Mouse (Mus musculus) stomach, embryonic 14.5 days (tissue): Measurements from ENCODE around the gene Gar1. TPM values are rescaled to one million over a fixed set of nuclear protein-coding genes. Genes with fewer than 3 reads are reported as not detected.

Experiments
- ATAC-seq: fragments of 200-750 bp; cut with Nextera tagmentation; 2 replicates; pipeline ENCODE4 v1.8.0; 2017; ENCODE audit warnings: low read depth, moderate TSS enrichment; ENCODE audit not compliant: insufficient number of reproducible peaks, insufficient read depth, low FRiP score
- H3K27ac ChIP-seq: fragments of 300-500 bp; sonication (generic); 2 replicates; pipeline ENCODE4 v1.5.1; 2014; ENCODE audit warnings: mild to moderate bottlenecking, low read length, moderate library complexity, mixed read lengths
- H3K27me3 ChIP-seq: fragments of 300-500 bp; sonication (generic); 2 replicates; pipeline ENCODE4 v1.6.1; 2014; ENCODE audit warnings: low read length, control low read depth, mixed read lengths; ENCODE audit not compliant: control insufficient read depth, insufficient read depth
- H3K36me3 ChIP-seq: fragments of 300-500 bp; sonication (generic); 2 replicates; pipeline ENCODE4 v1.6.1; 2014; ENCODE audit warnings: mild to moderate bottlenecking, control low read depth, low read length, moderate library complexity, mixed read lengths; ENCODE audit not compliant: control insufficient read depth, insufficient read depth
- H3K4me1 ChIP-seq: fragments of 300-500 bp; sonication (generic); 2 replicates; pipeline ENCODE4 v1.6.1; 2014; ENCODE audit warnings: low read length, control low read depth, mixed read lengths; ENCODE audit not compliant: control insufficient read depth, insufficient read depth
- H3K4me2 ChIP-seq: fragments of 300-500 bp; sonication (generic); replicated peaks from 2 replicates; pipeline ENCODE4 v1.6.1; 2014; ENCODE audit warnings: low read depth, low read length, control low read depth
- H3K4me3 ChIP-seq: fragments of 300-500 bp; sonication (generic); 2 replicates; pipeline ENCODE4 v1.5.1; 2014; ENCODE audit warnings: low read depth, low read length, control low read depth
- H3K9ac ChIP-seq: fragments of 300-500 bp; sonication (generic); replicated peaks from 2 replicates; pipeline ENCODE4 v1.6.1; 2014; ENCODE audit warnings: low read depth, mild to moderate bottlenecking, control low read depth, low read length, moderate library complexity, mixed read lengths
- H3K9me3 ChIP-seq: fragments of 300-500 bp; sonication (generic); 2 replicates; pipeline ENCODE4 v1.6.1; 2016; ENCODE audit warnings: low read depth, low read length, control low read depth; ENCODE audit not compliant: control insufficient read depth
- WGBS: fragments of 180-500 bp; shearing (Covaris S2); extraction: QIAGEN DNeasy Blood & Tissue Kit; methylation state at CpG from one replicate; pipeline ENCODE4 v1.1.7; 2014; 5-methylcytosine and 5-hydroxymethylcytosine counted together
- polyA plus RNA-seq: library from polyadenylated mRNA; unstranded; fragments of >200 nt; fragmentation: Nextera tagmentation; extraction: Ambion mirVana; gene quantifications from 2 replicates; pipeline ENCODE4 v1.2.1, GENCODE M21; 2014

The Gar1 gene
- polyA plus RNA-seq, 1 experiment from 2014 or later, result 29.5 TPM

DNA sequence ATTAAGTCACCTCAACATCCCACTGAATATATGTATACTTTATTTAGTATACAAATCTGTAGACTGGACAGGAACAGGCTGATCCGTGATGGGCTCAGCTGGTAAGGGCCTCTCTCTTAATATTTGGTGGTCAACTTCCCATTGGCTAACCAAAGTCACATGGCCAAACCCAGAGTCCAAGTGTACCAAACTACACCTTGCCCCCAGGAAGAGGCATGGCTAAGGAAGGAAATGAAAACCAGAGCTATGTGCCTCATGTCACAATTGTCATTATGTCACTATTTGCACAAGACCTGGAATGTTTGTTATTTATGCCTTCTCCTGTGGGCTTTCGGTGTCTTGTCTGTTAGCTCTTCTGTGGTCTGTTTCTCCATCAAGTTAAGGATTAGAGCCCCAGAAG lies 14.7 kb upstream of the Gar1 start:
- H3K4me2 ChIP-seq, result no peak overlapping the region
- 65% methylated on average over 2 of the region's 2 CpGs for WGBS
- ATAC-seq, result no peak
- H3K27ac ChIP-seq, result no peak overlapping the region
- H3K9me3 ChIP-seq, result no peaks in the 10 kb centered on the region
- no peaks in the 10 kb centered on the region for H3K4me1 ChIP-seq
- no peak overlapping the region for H3K9ac ChIP-seq
- no peak overlapping the region for H3K4me3 ChIP-seq
- no peaks in the 10 kb centered on the region for H3K27me3 ChIP-seq
- no peaks in the 10 kb centered on the region for H3K36me3 ChIP-seq

DNA sequence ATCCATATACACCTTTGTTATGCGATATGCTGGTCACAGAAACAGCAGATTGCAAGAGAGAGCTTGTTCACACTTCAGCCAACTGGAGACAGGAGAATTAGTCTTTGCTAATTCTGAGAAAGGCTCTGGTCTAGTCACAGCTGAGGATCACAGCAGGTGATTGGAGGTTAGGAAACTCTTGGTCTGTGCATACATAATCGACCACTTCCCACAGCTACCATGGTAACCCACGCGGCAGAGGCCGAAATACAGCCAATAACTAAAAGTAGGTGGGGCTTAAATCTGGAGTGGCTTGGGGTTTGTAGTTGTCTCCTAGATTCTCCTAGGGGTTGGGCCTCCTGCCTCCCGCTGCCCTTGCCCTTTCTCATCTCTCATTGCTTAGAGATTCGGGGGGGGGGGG lies 6.8 kb upstream of the Gar1 start:
- Histone ChIP-seq H3K4me3 (no peak overlapping the region), H3K9ac (no peak overlapping the region), H3K27ac (no peak overlapping the region), H3K36me3 (no peaks in the 10 kb centered on the region), H3K4me2 (no peak overlapping the region), H3K27me3 (no peaks in the 10 kb centered on the region), H3K4me1 (no peaks in the 10 kb centered on the region), H3K9me3 (no peaks in the 10 kb centered on the region)
- WGBS, result 45% methylated on average over 6 of the region's 7 CpGs
- ATAC-seq, result no peak; the same call in 1 of the 2 replicates

DNA sequence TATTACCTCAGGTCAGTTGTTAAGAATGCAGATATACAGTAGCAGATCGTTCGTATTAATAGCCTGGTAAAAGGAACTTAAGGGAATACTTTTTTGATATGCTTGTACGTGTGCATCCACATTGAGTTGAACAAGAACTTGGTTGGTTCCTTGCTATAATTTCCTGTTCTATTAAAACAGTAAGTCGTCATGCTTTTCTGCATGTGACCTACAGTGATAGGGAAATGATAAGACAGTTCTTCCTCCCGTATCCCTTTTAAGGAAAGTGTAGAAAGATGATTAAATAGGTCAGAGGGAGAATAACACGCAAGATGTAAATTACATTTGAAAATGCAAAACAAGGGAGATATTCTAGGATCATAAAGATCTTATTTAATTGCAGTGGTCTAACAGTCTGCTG lies 5.8 kb upstream of the Gar1 start:
- WGBS, result 80% methylated on average over 6 of the region's 6 CpGs
- Histone ChIP-seq H3K9me3 (no peaks in the 10 kb centered on the region), H3K4me1 (no peaks in the 10 kb centered on the region), H3K36me3 (no peaks in the 10 kb centered on the region), H3K27me3 (no peaks in the 10 kb centered on the region), H3K4me2 (no peak overlapping the region), H3K4me3 (peak overlapping the region; percentile 5; the same call in 1 of the 2 replicates), H3K27ac (no peak overlapping the region), H3K9ac (no peak overlapping the region)
- ATAC-seq, result no peak

DNA sequence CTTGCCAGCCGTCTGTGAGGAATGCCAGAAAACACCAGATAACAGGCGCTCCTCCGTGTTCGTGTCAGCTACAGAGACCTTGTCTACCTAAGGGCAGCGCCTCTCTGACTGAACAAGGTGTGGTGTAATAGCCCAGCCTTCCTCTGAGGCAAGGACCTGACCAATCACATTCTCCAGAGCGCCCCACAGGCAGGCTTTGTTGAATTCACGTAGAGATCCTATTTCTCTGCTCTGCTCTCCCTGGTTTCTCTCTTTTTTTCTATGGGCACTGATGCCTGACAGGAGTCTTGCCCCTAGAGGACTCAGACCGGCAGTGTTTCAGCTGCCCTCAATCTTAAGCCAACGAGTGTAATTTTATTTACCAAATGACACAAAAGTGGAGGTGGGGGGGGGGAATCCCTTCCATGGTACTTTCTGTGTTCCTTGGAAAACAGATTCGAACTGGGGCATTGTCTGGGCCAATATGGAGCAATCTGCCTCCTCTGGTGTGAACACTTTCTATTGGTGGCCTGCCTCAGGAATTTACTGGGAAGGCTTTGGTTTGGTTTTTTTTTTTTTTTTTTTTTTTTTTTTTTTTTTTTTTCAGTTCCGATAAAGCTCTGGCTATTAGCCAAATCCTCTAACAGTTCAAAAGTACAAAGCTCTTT lies 5.0 kb upstream of the Gar1 start:
- no peaks in the 10 kb centered on the region for H3K36me3 ChIP-seq
- H3K9ac ChIP-seq, result no peak overlapping the region
- H3K4me1 ChIP-seq, result no peaks in the 10 kb centered on the region
- peak overlapping the region; percentile 66; the same call in 1 of the 2 replicates for H3K27ac ChIP-seq
- WGBS, result 17% methylated on average over 11 of the region's 11 CpGs
- H3K4me2 ChIP-seq, result peak overlapping the region; percentile 21
- ATAC-seq, result peak; percentile 80
- H3K27me3 ChIP-seq, result no peaks in the 10 kb centered on the region
- H3K4me3 ChIP-seq, result peak overlapping the region; percentile 5; the same call in 1 of the 2 replicates
- no peaks in the 10 kb centered on the region for H3K9me3 ChIP-seq

DNA sequence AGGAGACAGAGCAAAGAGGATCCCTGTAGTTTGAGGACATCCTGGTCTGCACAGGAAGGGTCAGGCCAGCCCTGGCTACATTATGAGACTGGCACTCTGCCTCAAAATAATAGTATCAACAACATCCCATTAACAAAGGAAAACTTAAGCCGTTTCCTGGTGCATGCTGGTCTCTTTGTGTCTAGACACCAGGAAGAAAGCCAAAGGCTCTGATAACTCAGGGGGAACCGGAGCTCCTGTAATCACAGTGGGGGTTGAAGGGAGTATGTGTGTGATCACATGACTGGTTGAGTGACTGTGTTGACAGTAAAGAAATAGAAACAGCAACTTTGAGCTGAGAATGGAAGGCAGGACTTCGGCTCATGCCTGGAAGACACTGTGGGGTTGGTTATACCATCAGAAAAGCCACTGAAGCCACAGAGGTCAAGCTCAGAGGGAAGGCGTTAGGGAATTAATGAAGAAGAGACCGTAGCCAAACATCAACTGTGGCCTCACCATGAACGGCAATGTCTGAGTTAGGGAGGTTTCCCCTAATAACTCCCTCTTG lies 4.3 kb upstream of the Gar1 start, which contains the start of gene Cfi:
Gene Cfi, plus strand, starts transcription at position 497 of the 547 bp plus-strand sequence.
- H3K27me3 ChIP-seq, result no peaks in the 10 kb centered on the region
- H3K9me3 ChIP-seq, result no peaks in the 10 kb centered on the region
- ATAC-seq, result no peak
- WGBS, result 65% methylated on average over 6 of the region's 6 CpGs
- H3K9ac ChIP-seq, result no peak within 1 kb of the TSS
- H3K4me1 ChIP-seq, result no peaks in the 10 kb centered on the region
- H3K4me2 ChIP-seq, result peak within 1 kb of the TSS; percentile 21
- H3K27ac ChIP-seq, result peak within 1 kb of the TSS; percentile 66; the same call in 1 of the 2 replicates
- H3K4me3 ChIP-seq, result peak within 1 kb of the TSS; percentile 5; the same call in 1 of the 2 replicates
- no peaks in the 10 kb centered on the region for H3K36me3 ChIP-seq

DNA sequence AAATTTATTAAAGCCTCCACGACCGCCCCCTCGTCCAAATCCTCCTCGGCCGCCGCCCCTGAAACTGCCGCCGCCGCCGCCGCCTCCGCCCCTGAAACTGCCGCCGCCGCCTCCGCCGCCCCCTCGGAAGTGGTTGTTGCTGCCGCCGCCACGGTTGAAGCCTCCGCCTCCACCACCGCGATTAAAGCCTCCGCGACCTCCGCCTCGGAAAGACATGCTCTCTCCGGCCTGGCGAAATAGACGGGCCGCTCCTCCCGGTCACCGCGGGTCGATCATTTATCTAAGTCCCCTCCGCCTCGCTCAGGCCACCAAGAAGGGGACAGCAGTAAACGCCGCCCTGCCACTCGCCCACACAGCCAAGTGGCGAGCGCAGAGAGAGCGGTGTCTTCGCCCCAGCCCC lies 570 bp downstream of the Gar1 start:
- ATAC-seq, result no peak
- no peaks in the 10 kb centered on the region for H3K9me3 ChIP-seq
- no peaks in the 10 kb centered on the region for H3K27me3 ChIP-seq
- peak overlapping the region; percentile 99 for H3K4me3 ChIP-seq
- H3K9ac ChIP-seq, result peak overlapping the region; percentile 75
- peaks cover 15% of the 10 kb centered on the region for H3K36me3 ChIP-seq
- H3K4me2 ChIP-seq, result peak overlapping the region; percentile 64
- peaks cover 11% of the 10 kb centered on the region for H3K4me1 ChIP-seq
- H3K27ac ChIP-seq, result peak overlapping the region; percentile 75
- WGBS, result under 1% methylated on average over 45 of the region's 45 CpGs

DNA sequence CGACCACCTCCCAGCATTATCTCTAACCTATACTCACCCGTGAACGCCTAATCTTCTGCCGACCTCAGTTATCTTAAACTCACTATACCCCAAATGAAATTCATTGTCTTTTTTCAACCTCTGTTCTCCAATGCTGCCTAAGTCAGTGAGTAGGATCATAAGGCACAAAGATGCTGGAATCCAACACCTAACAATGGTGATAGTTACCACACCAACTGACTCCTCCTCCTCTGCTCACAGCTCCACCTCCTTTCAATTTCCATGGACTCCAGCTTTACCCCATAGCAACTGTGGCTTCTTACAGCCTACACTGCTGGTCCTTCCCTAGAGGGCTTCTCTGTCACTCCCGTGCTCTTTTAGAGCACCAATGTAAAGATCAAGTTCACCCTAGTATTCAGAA lies 3.5 kb downstream of the Gar1 start:
- no peak overlapping the region for H3K4me2 ChIP-seq
- 93% methylated on average over 5 of the region's 5 CpGs for WGBS
- H3K9ac ChIP-seq, result no peak overlapping the region
- peaks cover 29% of the 10 kb centered on the region for H3K36me3 ChIP-seq
- no peak for ATAC-seq
- no peak overlapping the region for H3K4me3 ChIP-seq
- no peaks in the 10 kb centered on the region for H3K27me3 ChIP-seq
- peaks cover 11% of the 10 kb centered on the region for H3K4me1 ChIP-seq
- no peaks in the 10 kb centered on the region for H3K9me3 ChIP-seq
- no peak overlapping the region for H3K27ac ChIP-seq

DNA sequence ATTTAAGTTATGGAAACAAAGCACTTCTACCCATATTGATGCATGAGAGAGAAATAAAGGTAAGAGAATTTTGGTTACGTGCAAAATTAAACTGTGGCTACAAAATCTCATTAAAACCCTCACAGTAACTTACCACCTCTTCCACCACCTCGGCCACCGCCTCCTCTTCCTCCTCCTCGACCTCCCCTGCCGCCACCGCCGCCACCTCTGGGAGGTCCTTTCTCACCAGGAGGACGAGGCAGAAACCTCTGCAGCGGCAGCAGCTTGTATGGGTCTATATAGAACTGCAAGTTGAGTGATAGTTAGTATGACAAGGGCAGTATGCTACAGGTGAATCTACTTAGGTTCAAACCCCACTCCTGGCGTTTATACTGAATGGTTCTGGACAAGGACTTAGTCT lies 4.5 kb downstream of the Gar1 start:
- peaks cover 29% of the 10 kb centered on the region for H3K36me3 ChIP-seq
- H3K27ac ChIP-seq, result no peak overlapping the region
- WGBS, result 90% methylated on average over 10 of the region's 10 CpGs
- no peaks in the 10 kb centered on the region for H3K27me3 ChIP-seq
- no peak for ATAC-seq
- no peak overlapping the region for H3K4me3 ChIP-seq
- H3K9ac ChIP-seq, result no peak overlapping the region
- no peaks in the 10 kb centered on the region for H3K9me3 ChIP-seq
- H3K4me1 ChIP-seq, result peaks cover 11% of the 10 kb centered on the region
- H3K4me2 ChIP-seq, result no peak overlapping the region
